Mouse (Mus musculus) urinary bladder, postnatal 14 days (tissue): ENCODE data around the gene Vmn2r22.
"Not testable (repeated sequence)": the region's sequence is repeated elsewhere in the genome, so short reads cannot be mapped to it uniquely, and the experiment has no call there.

Source experiments
- DNase-seq: peaks from one replicate; pipeline ENCODE4 v3.0.0; 2021; ENCODE audit warnings: low spot score

Vmn2r22 gene

DNA sequence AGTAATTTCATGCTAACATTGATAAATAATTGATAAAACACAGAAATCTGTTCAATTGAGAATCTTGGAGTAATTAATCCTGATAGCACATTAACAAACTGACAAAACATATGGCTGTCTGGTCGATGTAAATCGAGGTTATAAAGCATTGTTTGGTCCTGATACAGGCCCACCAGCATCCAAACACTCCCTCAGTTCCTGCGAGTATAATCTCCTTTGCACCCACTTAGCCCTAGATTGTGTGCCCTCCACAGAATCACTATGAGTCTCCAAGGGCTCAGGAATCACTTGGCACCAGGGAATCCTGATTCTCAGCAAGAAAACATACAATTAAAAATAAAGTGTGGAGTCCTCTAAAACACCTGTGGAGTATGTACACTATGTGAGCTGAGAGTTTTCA is at the start of gene Vmn2r22:
Gene Vmn2r22 (minus strand): TSS at position 101 of the 400 bp plus-strand sequence.
- not testable (repeated sequence) for DNase-seq

DNA sequence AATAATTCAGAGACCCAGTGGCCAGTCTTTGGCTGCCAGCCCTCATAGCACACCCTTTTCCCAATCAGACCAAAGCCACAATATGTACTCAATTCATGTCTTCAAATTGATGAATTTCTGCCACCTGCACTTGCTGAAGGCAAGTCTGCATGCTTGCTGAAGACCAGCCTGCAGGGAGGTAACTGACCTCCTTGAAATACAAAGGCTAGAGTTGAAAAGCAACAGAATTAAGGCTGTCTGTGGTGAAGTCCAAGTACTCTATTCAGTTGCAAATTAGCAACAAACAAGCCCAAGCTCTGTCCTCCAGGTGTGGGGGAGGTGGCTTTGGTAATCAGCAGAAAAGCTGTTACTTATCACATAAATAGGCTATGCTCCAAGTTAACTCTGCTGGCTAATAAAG is 46.7 kb upstream of the Vmn2r22 start:
- no peak for DNase-seq

DNA sequence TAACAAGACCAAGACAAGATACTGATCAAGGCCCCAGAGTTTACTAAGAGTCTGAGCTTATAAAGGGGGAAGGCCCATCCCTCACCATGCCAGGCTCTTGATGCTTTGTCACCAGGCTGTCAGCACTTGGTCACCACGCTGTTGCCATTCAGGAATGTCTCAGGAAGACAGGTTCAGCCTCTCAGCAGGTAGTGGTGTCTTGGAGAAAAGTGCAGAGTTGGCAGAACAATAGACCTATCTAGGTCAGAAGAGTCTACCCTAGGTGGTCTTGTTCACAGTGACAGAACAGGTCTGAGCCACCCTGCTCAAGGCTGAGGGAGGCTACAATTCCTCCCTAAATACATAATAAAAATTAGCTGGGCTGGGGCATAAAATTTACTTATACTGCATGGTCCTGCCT is 46.1 kb upstream of the Vmn2r22 start:
- DNase-seq: not testable (repeated sequence)

DNA sequence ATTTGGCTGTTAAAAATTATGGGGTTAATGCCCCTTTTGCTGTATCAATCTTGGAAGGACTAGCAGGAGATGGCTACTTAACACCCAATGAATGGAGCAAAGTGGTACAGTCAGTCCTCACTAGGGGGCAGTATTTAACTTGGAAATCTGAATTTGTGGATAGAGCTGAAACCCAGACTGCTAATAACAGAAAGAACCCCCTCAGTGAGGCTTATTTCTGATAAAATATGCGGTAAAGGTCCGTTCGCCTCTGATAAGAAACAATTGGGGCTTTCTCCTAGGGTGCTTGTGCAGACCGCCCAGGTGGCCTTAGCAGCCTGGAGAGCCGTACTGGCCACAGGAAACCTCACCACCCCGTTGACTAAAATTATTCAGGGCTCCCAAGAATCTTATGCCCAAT is 6.5 kb upstream of the Vmn2r22 start:
- no peak for DNase-seq

DNA sequence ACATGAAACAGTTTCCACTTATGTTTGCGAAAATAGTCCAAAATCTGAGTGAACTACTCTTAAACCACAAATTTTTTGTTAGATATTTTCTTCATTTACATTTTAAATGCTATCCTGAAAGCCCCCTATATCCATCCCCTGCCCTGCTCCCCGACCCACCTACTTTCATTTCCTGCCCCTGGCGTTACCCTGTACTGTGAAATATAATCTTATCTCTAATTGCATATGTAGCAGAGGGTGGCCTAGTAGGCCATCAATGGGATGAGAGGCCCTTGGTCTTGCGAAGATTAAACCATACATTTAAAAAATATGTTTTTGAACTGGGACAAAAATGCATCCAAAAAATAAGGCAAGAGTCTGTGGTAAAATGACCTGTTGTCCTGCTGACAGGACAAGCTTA is 11.1 kb downstream of the Vmn2r22 start:
- DNase-seq: not testable (repeated sequence)

DNA sequence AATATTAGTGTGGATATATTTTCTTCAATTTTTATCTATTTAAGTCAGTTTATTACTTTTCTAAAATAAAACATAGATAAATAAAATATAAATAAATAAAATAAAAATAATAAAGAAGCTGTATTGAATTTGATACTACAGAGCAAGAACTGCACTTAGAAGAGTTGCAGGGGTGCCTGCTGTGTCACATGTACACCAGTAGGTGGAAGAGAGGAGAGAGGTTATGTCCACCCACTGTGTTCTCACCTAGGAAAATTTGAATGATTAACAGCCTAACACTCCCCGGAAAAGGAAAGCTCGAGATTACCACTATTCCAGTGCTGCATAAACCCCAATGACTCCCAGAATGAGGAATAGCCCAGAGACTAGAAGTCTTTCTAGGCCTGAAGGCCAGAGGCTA is 26.7 kb downstream of the Vmn2r22 start:
- DNase-seq: not testable (repeated sequence)

DNA sequence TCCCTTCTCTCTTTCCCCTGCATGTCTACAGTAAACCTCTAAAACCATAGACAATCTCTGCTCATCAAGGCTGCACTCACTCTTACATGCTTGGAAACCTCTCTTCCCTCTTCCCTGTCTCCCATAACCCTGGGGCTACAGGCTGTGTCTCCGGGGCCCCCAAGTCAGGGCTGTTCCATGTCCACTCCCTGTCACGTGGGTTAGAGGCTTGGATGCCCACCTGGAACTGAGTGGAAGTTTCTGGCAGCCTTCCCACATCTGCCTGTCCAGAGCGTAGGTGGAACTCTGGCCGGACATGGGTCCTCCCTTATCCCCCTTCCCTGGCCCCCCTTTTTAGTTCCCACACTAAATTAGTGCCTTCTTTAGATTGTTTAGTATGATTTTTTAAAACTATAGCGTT is 62.2 kb downstream of the Vmn2r22 start:
- DNase-seq: not testable (repeated sequence)

DNA sequence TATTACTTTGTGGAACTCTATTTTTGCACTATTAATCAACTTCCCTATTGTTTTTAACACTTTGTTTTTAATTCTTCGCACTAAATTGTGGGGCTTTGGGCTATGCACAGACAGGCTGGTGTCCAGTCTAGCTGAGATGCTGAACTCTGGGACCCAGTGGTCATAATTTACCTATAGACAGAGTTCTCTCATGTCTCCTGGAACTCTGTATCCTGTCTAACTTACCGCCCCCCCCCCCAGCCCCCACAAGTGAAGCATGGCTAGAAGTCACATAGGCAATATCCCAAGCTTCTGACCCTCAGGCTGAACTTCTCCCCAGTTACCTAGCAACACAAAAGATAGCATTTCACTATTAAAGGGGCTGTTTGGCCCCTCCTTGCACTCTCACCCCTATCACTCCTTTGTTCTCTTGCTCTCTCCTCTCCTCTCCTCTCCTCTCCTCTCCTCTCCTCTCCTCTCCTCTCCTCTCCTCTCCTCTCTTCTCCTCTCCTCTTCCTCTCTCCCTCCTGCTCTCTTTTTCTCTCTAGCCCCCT is 62.7 kb downstream of the Vmn2r22 start:
- not testable (repeated sequence) for DNase-seq

DNA sequence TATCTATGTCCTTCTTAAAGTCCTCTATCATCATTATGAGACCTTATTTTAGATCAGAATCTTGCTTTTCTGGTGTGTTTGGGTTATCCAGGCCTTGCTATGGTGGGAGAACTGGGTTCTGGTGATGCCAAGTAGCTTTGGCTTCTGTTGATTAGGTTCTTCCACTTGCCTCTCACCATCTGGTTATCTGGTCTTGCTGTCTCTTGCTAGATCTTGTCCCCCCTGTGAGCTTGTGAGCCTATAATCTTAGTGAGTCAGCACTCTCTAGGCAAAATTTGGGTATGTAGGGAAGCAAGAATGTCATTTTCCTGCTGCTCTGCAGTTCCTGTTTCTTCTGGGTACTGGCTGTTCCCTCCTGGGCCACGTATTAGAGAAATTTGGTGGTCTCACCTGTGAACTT is 66.5 kb downstream of the Vmn2r22 start:
- DNase-seq: not testable (repeated sequence)

DNA sequence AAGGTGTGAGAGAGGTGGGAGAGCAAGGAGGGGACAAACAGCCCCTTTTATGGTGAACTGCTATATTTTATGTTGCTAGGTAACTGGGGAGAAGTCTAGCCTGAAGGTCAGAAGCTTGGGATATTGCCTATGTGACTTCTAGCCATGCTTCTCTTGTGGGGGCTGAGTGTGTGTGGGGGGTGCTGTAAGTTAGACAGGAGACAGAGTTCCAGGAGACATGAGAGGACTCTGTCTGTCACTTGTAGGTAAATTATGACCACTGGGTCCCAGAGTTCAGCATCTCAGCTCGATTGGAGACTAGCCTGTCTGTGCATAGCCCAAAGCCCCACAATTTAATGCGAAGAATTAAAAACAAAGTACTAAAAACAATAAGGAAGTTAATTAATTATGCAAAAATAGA is 75.8 kb downstream of the Vmn2r22 start:
- DNase-seq: not testable (repeated sequence)
